Mouse (Mus musculus): ENCODE measurements around the gene Scd4. TPM values are rescaled to one million over a fixed set of nuclear protein-coding genes. Genes with fewer than 3 reads are reported as not detected.

The Scd4 gene
- polyA plus RNA-seq, 1 experiment = 2.7 TPM

DNA sequence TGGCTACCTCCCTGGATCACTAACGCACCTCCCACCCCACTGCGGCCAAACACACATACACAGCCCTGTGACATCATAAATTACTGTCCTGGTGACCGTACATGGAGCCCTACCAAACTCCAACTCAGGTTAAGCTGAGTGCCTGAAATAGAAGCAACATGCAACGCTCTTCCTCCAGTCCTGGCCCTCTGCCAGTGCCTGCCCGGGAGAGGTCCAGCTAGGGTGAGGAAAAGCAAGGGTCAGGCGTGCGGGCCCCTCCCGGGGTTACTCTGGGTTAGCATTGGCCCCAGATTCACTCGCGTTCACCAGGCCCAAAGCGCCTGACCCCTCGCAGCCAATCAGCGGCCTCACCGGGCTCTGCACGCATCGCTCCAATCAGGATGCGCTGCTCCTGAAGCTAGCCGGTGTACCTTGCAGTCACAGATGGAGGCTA, 18.5 kb upstream of the Scd4 start:
- Histone ChIP-seq H3K4me1 (replicated peaks; ENCODE audit: control insufficient read depth, insufficient read depth, low read length) (peaks cover 11% of the 10 kb centered on the region), H3K36me3 (ENCODE audit: control insufficient read depth, insufficient read depth, low read length) (peaks cover 2% of the 10 kb centered on the region; the same call in 1 of the 2 replicates), H3K27ac (ENCODE audit: control insufficient read depth, insufficient read depth, low read length) (no peak overlapping the region), H3K27me3 (ENCODE audit: control insufficient read depth, insufficient read depth, low read length) (no peaks in the 10 kb centered on the region), H3K4me3 (ENCODE audit: control insufficient read depth, insufficient read depth, low read length) (peak overlapping the region; percentile 13)
- DNase-seq = peak; percentile 57
- TF ChIP-seq POLR2A (IDR thresholded peaks at IDR 0.05; ENCODE audit: control insufficient read depth, extremely low read depth, insufficient read depth, low read length, poor library complexity) (no peak), CTCF (IDR thresholded peaks at IDR 0.05; ENCODE audit: borderline replicate concordance, control insufficient read depth, extremely low read depth, insufficient read depth, low read length, poor library complexity) (no peak)
- 16% methylated on average over 18 of the region's 18 CpGs for WGBS

DNA sequence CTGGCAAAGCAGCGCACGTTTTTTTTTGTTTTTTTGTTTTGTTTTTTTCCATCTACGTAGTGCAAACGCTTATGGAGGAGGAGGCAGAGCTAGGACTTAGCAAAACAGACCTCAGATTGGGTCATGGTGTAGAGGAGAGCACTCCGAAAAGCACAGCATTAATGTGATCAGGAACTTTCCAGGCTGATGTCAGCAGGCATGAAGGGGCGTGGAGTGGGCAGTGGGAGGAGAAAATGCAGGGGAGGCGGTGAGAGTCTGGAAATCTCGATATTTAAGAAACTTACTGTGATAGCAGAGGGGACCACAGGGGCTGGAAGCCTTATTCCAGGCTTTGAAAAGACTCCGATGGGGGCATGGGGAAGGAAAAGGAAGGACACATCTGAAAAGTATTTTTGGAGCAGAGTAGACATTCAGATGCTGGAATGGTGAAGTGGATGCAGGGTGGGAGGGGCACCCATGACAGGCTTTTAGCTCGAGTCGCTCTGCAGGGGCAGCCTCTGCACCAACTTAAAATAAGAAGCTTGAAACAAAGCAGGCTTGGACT, 17.9 kb upstream of the Scd4 start:
- WGBS = 21% methylated on average over 11 of the region's 11 CpGs
- no peaks in the 10 kb centered on the region for H3K36me3 ChIP-seq (ENCODE audit: control insufficient read depth, insufficient read depth, low read length)
- TF ChIP-seq CTCF (IDR thresholded peaks at IDR 0.05; ENCODE audit: borderline replicate concordance, control insufficient read depth, extremely low read depth, insufficient read depth, low read length, poor library complexity) (no peak), POLR2A (IDR thresholded peaks at IDR 0.05; ENCODE audit: control insufficient read depth, extremely low read depth, insufficient read depth, low read length, poor library complexity) (no peak)
- H3K27ac ChIP-seq (ENCODE audit: control insufficient read depth, insufficient read depth, low read length) = no peak overlapping the region
- H3K27me3 ChIP-seq (ENCODE audit: control insufficient read depth, insufficient read depth, low read length) = no peaks in the 10 kb centered on the region
- no peak overlapping the region for H3K4me3 ChIP-seq (ENCODE audit: control insufficient read depth, insufficient read depth, low read length)
- peaks cover 11% of the 10 kb centered on the region for H3K4me1 ChIP-seq (replicated peaks; ENCODE audit: control insufficient read depth, insufficient read depth, low read length)
- DNase-seq = no peak

DNA sequence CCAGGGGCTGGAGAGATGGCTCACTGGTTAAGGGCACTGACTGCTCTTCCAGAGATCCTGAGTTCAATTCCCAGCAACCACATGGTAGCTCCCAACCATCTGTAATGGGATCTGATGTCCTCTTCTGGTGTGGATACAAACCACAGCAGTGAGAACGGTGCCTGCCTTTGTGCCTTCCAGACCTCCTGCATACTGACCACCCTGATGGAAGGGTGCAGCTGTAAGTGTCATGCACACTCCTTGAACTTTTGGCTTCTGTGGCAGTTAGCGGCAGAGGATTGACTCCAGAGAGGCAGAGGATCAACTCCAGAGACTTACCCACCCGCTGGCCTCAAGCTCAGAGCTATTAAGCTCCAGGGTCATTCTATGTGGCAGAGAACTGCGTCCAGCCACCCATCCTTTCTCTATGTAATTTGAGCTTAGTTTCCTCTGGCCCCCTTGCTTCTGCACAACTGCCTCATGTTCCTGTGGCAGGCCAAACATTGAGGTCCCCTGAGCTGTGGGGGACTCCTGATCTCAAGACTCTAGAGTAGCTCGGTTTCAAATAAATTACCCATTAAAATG, 16.1 kb upstream of the Scd4 start:
- WGBS = 93% methylated on average over 5 of the region's 5 CpGs
- H3K4me3 ChIP-seq (ENCODE audit: control insufficient read depth, insufficient read depth, low read length) = no peak overlapping the region
- no peak overlapping the region for H3K27ac ChIP-seq (ENCODE audit: control insufficient read depth, insufficient read depth, low read length)
- no peaks in the 10 kb centered on the region for H3K27me3 ChIP-seq (ENCODE audit: control insufficient read depth, insufficient read depth, low read length)
- no peak for TF ChIP-seq POLR2A (IDR thresholded peaks at IDR 0.05; ENCODE audit: control insufficient read depth, extremely low read depth, insufficient read depth, low read length, poor library complexity)
- TF ChIP-seq CTCF (IDR thresholded peaks at IDR 0.05; ENCODE audit: borderline replicate concordance, control insufficient read depth, extremely low read depth, insufficient read depth, low read length, poor library complexity) = no peak
- H3K36me3 ChIP-seq (ENCODE audit: control insufficient read depth, insufficient read depth, low read length) = no peaks in the 10 kb centered on the region
- peaks cover 11% of the 10 kb centered on the region for H3K4me1 ChIP-seq (replicated peaks; ENCODE audit: control insufficient read depth, insufficient read depth, low read length)
- no peak for DNase-seq

DNA sequence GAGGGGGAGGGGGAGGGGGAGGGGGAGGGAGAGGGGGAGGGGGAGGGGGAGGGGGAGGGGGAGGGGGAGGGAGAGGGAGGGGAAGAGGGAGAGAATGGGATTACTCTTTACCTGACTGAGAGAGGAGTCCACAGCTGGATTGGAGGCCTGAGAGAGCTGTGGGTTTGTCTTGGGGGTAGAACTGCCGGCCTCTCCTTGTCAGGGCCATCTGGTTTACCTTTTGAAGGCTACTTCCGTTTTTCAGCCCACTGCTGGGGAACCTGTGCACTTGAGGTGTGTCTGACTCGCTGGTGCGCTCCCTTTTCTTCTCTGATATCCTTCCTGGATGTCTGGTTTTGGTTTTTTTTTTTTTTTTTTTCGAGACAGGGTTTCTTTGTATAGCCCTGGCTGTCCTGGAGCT, 15.5 kb upstream of the Scd4 start:
- DNase-seq = no peak
- TF ChIP-seq CTCF (IDR thresholded peaks at IDR 0.05; ENCODE audit: borderline replicate concordance, control insufficient read depth, extremely low read depth, insufficient read depth, low read length, poor library complexity) (no peak), POLR2A (IDR thresholded peaks at IDR 0.05; ENCODE audit: control insufficient read depth, extremely low read depth, insufficient read depth, low read length, poor library complexity) (no peak)
- 29% methylated on average over 5 of the region's 5 CpGs for WGBS

DNA sequence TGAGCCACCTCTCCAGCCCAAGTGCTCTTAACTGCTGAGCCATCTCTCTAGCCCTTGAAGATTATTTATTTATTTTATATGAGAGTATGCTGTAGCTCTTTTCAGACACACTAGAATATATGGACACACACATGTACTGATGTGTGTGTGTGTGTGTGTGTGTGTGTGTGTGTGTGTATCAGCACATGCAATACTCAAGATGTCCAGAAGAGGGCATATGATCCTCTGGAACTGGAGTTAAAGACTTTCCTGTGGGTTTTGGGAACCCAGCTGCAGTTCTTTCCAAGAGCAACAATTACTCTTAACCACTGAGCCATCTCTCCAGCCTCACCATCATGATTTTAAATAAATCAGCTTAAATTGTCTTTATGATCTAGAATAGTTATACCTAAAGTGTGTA, 14.3 kb upstream of the Scd4 start:
- H3K27ac ChIP-seq (ENCODE audit: control insufficient read depth, insufficient read depth, low read length) = no peak overlapping the region
- H3K4me1 ChIP-seq (replicated peaks; ENCODE audit: control insufficient read depth, insufficient read depth, low read length) = peaks cover 11% of the 10 kb centered on the region
- H3K36me3 ChIP-seq (ENCODE audit: control insufficient read depth, insufficient read depth, low read length) = no peaks in the 10 kb centered on the region
- H3K27me3 ChIP-seq (ENCODE audit: control insufficient read depth, insufficient read depth, low read length) = no peaks in the 10 kb centered on the region
- DNase-seq = no peak
- no peak overlapping the region for H3K4me3 ChIP-seq (ENCODE audit: control insufficient read depth, insufficient read depth, low read length)
- TF ChIP-seq POLR2A (IDR thresholded peaks at IDR 0.05; ENCODE audit: control insufficient read depth, extremely low read depth, insufficient read depth, low read length, poor library complexity) (no peak), CTCF (IDR thresholded peaks at IDR 0.05; ENCODE audit: borderline replicate concordance, control insufficient read depth, extremely low read depth, insufficient read depth, low read length, poor library complexity) (no peak)

More for the DNA sequence above, 15.5 kb upstream of the Scd4 start:
- Histone ChIP-seq H3K27ac (ENCODE audit: control insufficient read depth, insufficient read depth, low read length) (no peak overlapping the region), H3K4me3 (ENCODE audit: control insufficient read depth, insufficient read depth, low read length) (no peak overlapping the region), H3K27me3 (ENCODE audit: control insufficient read depth, insufficient read depth, low read length) (no peaks in the 10 kb centered on the region), H3K4me1 (replicated peaks; ENCODE audit: control insufficient read depth, insufficient read depth, low read length) (peaks cover 11% of the 10 kb centered on the region), H3K36me3 (ENCODE audit: control insufficient read depth, insufficient read depth, low read length) (no peaks in the 10 kb centered on the region)

DNA sequence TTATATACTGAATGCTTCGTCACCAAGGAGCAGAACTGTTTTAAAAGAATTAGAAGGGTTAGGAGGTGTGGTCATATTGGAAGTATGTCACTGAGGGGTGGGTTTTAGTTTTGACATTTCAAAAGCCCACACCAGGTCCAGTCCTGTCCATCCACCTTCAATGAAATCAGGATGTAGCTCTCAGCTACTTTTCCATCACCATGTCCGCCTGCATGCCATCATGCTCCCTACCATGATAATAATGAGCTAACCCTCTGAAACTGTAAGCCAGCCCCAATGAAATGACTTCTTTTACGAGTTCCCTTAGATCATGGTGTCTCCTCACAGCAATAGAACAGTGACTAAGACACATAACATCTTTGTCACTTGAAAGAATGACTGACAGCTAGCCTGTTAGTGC, 12.6 kb upstream of the Scd4 start:
- TF ChIP-seq POLR2A (IDR thresholded peaks at IDR 0.05; ENCODE audit: control insufficient read depth, extremely low read depth, insufficient read depth, low read length, poor library complexity) = no peak
- no peak for TF ChIP-seq CTCF (IDR thresholded peaks at IDR 0.05; ENCODE audit: borderline replicate concordance, control insufficient read depth, extremely low read depth, insufficient read depth, low read length, poor library complexity)
- WGBS = 97% methylated on average over 3 of the region's 3 CpGs
- Histone ChIP-seq H3K4me3 (ENCODE audit: control insufficient read depth, insufficient read depth, low read length) (no peak overlapping the region), H3K27me3 (ENCODE audit: control insufficient read depth, insufficient read depth, low read length) (no peaks in the 10 kb centered on the region), H3K27ac (ENCODE audit: control insufficient read depth, insufficient read depth, low read length) (no peak overlapping the region), H3K4me1 (replicated peaks; ENCODE audit: control insufficient read depth, insufficient read depth, low read length) (peaks cover 6% of the 10 kb centered on the region), H3K36me3 (ENCODE audit: control insufficient read depth, insufficient read depth, low read length) (no peaks in the 10 kb centered on the region)
- DNase-seq = no peak
